Mouse (Mus musculus): ENCODE data around the gene Gm5930.
"Not testable (repeated sequence)": the region's sequence is repeated elsewhere in the genome, so short reads cannot be mapped to it uniquely, and the experiment has no call there.

Gm5930 gene

GRCm38 (mm10) chr14:44338484-44338883 lies at the start of gene Gm5930:
Gene Gm5930, minus strand, starts transcription at chr14:44338584.
- DNase-seq (ENCODE audit: low read depth, low spot score) = not testable (repeated sequence)

DNA sequence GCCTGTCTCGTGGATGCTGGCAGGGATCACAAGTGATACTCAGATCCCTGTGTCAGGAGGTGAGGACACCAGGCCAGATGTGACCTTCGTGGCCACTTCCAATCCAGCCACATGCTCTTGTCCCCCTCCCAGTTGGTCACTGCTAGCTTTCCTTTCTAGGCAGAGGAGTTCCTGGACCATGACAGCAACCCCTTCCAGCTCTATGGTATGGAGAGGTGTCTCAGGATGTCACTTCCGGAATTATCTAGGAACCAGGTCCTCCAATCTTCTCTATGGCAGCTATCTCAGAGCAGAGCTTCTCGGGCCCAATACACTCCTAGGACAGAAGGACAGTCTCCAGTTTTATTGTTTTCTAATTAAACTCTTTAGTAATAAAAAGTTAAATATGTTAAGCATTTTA lies 45.8 kb upstream of the Gm5930 start:
- DNase-seq (ENCODE audit: low read depth, low spot score) = not testable (repeated sequence)

DNA sequence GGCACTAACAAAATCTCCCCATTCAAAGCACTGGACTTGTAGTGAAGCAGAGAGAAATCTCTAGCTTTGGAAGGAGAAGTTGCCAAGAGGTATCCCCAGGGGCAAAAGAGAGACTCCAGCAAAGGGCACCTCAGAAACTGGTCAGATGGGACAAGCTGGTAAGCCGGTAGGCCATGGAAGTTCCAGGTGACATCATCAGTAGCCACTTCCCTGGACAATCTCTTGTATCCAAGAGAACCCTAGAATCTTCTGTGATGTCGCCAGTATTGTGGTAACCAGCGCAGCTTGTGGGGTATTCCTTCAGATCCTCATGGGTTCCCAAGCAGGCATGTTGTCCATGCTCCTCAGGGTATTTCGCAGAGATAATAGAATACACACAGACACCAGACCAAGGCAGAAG lies 26.7 kb upstream of the Gm5930 start, which contains the start of gene Gm8229:
Gm8229 (plus strand) TSS at position 301 of the 400 bp plus-strand sequence.
- not testable (repeated sequence) for DNase-seq (ENCODE audit: low read depth, low spot score)

- not testable (repeated sequence) for DNase-seq (ENCODE audit: low read depth, low spot score)
Observed at GRCm38 (mm10) chr14:44362301-44362700, 23.9 kb upstream of the Gm5930 start.

DNA sequence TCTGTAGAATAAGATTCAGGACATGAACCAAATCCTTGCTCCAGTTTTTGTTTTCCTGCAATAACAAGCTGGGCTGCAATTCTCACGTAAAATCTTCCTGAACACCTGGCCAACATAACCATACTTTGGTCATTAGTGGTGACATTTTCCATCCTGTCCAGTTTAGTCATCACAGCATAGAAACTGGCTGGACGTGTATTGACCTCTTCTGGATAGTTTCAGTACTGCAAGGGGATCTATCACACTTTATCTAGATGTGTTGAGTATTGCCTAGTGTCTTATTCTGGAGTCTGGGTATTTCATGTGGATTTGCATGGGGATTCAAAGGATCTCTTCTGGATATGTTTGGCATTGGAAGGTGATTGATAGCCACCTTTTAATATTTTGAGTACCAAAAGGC lies 23.0 kb upstream of the Gm5930 start:
- DNase-seq (ENCODE audit: low read depth, low spot score) = not testable (repeated sequence)

DNA sequence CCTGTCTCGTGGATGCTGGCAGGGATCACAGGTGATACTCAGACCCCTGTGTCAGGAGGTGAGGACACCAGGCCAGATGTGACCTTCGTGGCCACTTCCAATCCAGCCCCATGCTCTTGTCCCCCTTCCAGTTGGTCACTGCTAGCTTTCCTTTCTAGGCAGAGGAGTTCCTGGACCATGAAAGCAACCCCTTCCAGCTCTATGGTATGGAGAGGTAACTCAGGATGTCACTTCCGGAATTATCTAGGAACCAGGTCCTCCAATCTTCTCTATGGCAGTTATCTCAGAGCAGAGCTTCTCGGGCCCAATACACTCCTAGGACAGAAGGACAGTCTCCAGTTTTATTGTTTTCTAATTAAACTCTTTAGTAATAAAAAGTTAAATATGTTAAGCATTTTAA lies 26.3 kb downstream of the Gm5930 start:
- not testable (repeated sequence) for DNase-seq (ENCODE audit: low read depth, low spot score)

DNA sequence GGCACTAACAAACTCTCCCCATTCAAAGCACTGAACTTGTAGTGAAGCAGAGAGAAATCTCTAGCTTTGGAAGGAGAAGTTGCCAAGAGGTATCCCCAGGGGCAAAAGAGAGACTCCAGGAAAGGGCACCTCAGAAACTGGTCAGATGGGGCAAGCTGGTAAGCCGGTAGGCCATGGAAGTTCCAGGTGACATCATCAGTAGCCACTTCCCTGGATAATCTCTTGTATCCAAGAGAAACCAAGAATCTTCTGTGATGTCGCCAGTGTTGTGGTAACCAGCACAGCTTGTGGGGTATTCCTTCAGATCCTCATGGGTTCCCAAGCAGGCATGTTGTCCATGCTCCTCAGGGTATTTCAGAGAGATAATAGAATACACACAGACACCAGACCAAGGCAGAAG lies 53.1 kb downstream of the Gm5930 start, which contains the start of gene Gm8220:
Gm8220 (plus strand) TSS at position 301 of the 400 bp plus-strand sequence.
- DNase-seq (ENCODE audit: low read depth, low spot score) = not testable (repeated sequence)
